Mouse (Mus musculus) neural tube, postnatal 0 days (tissue): Measurements from ENCODE around the gene Ranbp10. TPM values are rescaled to one million over a fixed set of nuclear protein-coding genes. Genes with fewer than 3 reads are reported as not detected.

Experiments used
- polyA plus RNA-seq: library from polyadenylated mRNA; unstranded; fragments of >200 nt; fragmentation: Nextera tagmentation; extraction: Ambion mirVana; gene quantifications from 2 replicates; pipeline ENCODE4 v1.2.1, GENCODE M21; 2015

Gene Ranbp10
- polyA plus RNA-seq, result 6.8 and 7.9 TPM in 2 replicates

DNA sequence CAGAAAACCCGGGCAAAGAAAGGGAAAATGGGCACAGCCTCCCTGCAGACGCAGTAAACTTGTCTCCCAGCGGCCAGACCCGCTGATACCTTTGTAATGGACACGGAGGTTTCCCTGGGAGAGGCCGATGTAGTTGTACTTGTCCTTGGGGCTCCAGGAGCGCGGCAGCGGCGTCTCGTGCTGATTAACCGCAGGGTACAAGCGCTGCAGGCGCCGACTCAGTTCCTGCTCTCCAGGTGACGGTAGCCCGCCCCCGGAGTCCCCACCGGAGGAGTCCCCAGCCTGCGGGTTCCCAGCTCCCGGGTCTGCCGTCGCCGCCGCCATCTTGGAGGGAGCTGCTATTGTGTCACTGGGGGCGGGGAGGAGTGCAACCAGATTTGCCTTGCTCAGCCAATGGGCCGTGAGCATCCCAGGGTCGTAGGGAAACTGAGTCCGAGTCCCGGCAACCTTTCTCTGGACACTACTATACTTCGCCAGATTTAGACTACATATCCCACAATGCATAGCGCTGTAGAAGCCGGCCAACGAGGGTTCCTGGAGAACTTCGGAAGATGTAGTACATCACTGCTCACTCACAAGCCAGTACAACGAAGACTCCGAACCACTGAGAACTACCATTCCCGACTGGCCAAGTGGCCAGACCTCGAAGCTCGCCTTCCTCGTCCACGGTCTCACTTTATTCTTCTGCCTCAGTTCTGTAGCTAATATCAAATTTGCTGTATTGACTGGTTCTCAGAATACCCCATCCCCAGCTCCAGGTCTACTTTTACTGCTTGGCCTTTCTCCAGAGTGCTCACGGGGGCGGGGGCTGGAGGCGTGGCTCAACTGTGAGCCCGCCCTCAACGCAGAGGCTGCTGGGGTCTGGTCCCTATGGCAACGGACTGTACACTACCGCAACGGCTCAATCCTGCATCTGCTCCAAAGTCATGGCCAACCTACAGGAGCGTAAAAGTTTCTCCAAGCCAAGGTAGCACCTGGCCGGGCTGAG is at the start of gene Ranbp10, which contains the start of gene Tsnaxip1:
Gene Ranbp10, minus strand, starts transcription at position 490 of the 988 bp plus-strand sequence.
Gene Tsnaxip1, plus strand, starts transcription at position 871 of the 988 bp plus-strand sequence.

DNA sequence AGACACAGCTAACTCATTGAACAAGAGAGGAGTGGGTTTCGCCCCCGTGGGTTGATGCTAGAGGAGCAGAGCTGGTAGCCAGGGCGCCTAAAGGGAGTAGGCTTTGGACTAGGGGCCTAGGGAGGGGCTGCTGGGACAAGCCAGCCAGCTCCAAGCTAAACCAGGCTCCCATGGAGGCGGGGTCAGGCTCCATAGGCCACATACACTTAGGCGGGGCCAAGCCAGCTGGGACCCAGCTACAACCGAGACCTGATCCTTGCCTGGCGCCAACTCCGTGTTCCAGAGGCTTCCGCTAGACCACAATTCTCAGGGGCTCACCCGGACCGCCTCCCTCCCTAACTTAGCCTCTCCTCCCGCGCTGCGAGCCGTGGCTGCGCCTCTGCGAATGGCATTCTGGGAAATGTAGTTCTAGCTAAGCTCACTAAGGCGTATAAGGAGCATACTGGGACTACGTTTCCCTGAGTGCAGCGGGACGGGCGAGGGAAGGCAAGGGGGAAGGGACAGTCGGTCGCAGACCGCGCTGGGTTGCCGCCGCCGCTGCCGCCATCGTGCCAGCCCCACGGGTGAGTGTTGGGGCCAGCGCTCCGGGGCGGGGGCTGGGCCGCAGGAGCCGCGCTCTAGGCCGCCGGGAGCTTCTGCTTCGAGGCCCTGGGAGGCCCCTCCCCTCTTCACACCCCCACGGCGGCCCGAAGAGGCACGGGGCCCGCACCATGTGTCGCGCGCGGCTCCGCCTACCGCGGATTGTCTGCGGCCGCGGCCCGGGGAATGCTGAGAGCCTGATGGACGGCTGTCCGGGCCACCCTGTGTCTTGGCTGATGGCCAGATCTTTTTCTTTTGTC is 33.2 kb upstream of the Ranbp10 start, which contains the start of gene Nutf2:
Gene Nutf2, plus strand, starts transcription at position 438 of the 839 bp plus-strand sequence.

DNA sequence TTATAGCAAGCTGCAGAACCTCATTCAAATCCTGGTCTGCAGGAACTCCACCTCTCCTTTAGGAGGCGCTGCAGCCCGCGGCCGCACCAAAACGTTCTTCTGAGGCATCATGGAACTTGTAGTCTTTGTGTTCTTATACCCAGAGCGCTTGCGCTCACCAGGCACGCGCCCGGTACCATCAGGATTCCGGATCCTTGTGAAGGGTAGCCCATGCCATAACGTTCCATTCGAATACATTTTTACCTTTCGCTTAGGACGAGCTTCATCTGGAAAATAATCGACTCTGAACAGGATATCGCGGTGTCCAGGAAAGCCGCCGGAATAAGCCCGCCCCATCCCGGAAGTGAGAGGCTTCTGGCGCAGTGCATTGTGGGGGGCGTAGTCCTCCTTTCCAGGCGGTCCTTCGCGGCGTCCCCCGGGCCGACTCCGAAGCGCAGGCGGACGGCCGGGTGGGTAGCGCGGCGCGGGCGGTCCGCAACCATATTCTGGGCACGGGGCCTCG is 27.6 kb upstream of the Ranbp10 start, which contains the start of gene Thap11:
Gene Thap11, plus strand, starts transcription at position 418 of the 502 bp plus-strand sequence.

DNA sequence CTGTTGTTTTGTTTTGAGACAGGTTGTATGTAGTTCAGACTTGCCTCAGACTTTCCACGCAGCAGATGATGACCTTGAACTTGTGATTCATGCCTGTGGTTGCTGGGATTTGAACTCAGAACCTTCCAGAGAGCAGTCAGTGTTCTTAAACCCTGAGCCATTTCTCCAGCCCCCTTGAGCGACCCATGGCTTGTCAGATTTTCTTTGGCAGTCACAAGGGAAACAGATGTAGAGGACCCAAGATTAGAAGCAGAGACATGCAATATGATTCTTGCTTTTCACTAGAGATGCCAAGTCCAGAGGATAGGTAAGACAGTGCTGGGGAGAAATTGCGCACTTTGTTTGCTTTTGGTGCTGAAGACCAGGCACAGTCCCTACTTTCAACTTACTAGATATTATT is 26.0 kb upstream of the Ranbp10 start, which contains the start of gene Cenpt:
Gene Cenpt, minus strand, starts transcription at position 101 of the 400 bp plus-strand sequence.

DNA sequence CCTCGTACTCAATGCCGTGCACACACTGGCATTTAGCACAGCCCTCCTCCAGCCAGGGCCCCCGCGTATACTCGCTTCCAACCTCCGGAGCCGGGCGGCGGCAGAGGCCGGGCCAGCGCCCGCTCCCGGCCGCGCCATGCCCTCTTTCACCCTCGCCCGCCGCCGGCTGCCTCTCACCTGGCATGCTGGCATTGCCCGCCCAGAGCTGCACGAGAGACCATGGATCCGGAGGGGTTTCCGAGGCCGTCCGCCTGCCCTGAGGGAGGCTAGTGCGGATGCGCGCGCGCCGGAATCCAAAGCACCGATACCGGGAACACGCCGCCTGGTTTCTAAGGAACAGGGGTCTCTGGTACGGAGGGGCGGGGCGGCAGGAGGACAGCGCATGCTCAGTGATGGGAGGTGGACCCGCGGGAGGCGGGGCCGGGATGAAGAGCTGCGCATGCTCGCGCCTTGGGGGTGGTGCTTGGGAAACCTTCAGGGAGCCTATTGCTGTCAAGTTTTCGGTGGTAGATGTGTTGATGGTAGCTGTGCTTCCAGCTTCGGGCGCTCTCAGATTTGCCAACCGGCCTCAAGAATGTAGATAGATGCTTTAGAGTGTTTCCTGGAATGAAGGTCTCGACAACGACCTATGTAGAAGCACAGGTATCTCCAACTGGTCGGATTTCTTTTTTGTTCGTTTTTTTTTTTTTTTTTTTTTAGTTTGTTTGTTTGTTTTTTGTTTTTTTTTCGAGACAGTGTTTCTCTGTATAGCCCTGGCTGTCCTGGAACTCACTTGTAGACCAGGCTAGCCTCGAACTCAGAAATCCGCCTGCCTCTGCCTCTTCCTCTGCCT is 68.7 kb downstream of the Ranbp10 start, which contains the start of gene Gfod2:
Gene Gfod2, minus strand, starts transcription at position 388 of the 832 bp plus-strand sequence.

Other genes with a start within 250 kb of the Ranbp10 start
- gene Ripor1, start 222.1 kb downstream of the Ranbp10 start, polyA plus RNA-seq, result 29.7 and 37.3 TPM in 2 replicates
- gene Ctcf, start 190.8 kb downstream of the Ranbp10 start, polyA plus RNA-seq, result 75.4 and 85.3 TPM in 2 replicates
- 0.62 and 0.68 TPM in 2 replicates for gene Agrp, start 190.0 kb downstream of the Ranbp10 start, polyA plus RNA-seq
- gene Carmil2, start 141.1 kb downstream of the Ranbp10 start, polyA plus RNA-seq, result 40.1 and 40.8 TPM in 2 replicates
- 68.4 and 74.5 TPM in 2 replicates for gene Acd, start 126.2 kb downstream of the Ranbp10 start, polyA plus RNA-seq
- 74.7 and 80.3 TPM in 2 replicates for gene Pard6a, start 126.2 kb downstream of the Ranbp10 start, polyA plus RNA-seq
- gene 4933405L10Rik, start 119.7 kb downstream of the Ranbp10 start, polyA plus RNA-seq, result 0.28 TPM in 1 of 2 replicates, not detected in the other
- gene Enkd1, start 119.1 kb downstream of the Ranbp10 start, polyA plus RNA-seq, result 18.7 and 20.6 TPM in 2 replicates
- gene Gfod2, start 68.7 kb downstream of the Ranbp10 start, polyA plus RNA-seq, result 43.2 and 48.6 TPM in 2 replicates
- gene Tsnaxip1, start 381 bp upstream of the Ranbp10 start, polyA plus RNA-seq, result 0.25 and 0.45 TPM in 2 replicates
- 33.7 and 38.1 TPM in 2 replicates for gene Cenpt, start 25.9 kb upstream of the Ranbp10 start, polyA plus RNA-seq
- gene Thap11, start 27.8 kb upstream of the Ranbp10 start, polyA plus RNA-seq, result 46.5 and 47.5 TPM in 2 replicates
- gene Nutf2, start 33.2 kb upstream of the Ranbp10 start, polyA plus RNA-seq, result 124 and 138 TPM in 2 replicates
- gene Edc4, start 53.5 kb upstream of the Ranbp10 start, polyA plus RNA-seq, result 28.9 and 35.3 TPM in 2 replicates
- 2.4 and 5.5 TPM in 2 replicates for gene Nrn1l, start 66.2 kb upstream of the Ranbp10 start, polyA plus RNA-seq
- gene Pskh1, start 73.1 kb upstream of the Ranbp10 start, polyA plus RNA-seq, result 8.6 and 9.3 TPM in 2 replicates
- gene Ctrl, start 106.5 kb upstream of the Ranbp10 start, polyA plus RNA-seq, result 1.8 and 2.8 TPM in 2 replicates
- 127 and 138 TPM in 2 replicates for gene Psmb10, start 111.1 kb upstream of the Ranbp10 start, polyA plus RNA-seq
- 16.8 TPM in 2 replicates for gene Lcat, start 116.0 kb upstream of the Ranbp10 start, polyA plus RNA-seq
- 15.6 and 15.7 TPM in 2 replicates for gene Slc12a4, start 138.7 kb upstream of the Ranbp10 start, polyA plus RNA-seq
- gene Dpep3, start 152.1 kb upstream of the Ranbp10 start, polyA plus RNA-seq, result not detected in 2 replicates
- gene Dus2, start 164.0 kb upstream of the Ranbp10 start, polyA plus RNA-seq, result 25.2 and 25.4 TPM in 2 replicates
- gene Dpep2nb, start 178.6 kb upstream of the Ranbp10 start, polyA plus RNA-seq, result 0.21 TPM in 1 of 2 replicates, not detected in the other
- gene Ddx28, start 184.5 kb upstream of the Ranbp10 start, polyA plus RNA-seq, result 19.0 and 19.6 TPM in 2 replicates
- 2.7 and 2.9 TPM in 2 replicates for gene Nfatc3, start 231.5 kb upstream of the Ranbp10 start, polyA plus RNA-seq